Mouse (Mus musculus) forebrain, embryonic 12.5 days (tissue): Measurements from ENCODE around the gene Ube4a. TPM values are rescaled to one million over a fixed set of nuclear protein-coding genes. Genes with fewer than 3 reads are reported as not detected.

ENCODE experiments used
- ATAC-seq: fragments of 200-750 bp; cut with Nextera tagmentation; 2 replicates; pipeline ENCODE4 v1.8.0; 2017; ENCODE audit warnings: moderate TSS enrichment; ENCODE audit not compliant: low FRiP score
- H3K27ac ChIP-seq: fragments of 300-500 bp; sonication (generic); 2 replicates; pipeline ENCODE4 v1.5.1; 2016; ENCODE audit warnings: mild to moderate bottlenecking
- H3K27me3 ChIP-seq: fragments of 300-500 bp; sonication (generic); 2 replicates; pipeline ENCODE4 v1.6.1; 2016; ENCODE audit warnings: mild to moderate bottlenecking
- H3K36me3 ChIP-seq: fragments of 300-500 bp; sonication (generic); replicated peaks from 2 replicates; pipeline ENCODE4 v1.6.1; 2016; ENCODE audit warnings: mild to moderate bottlenecking
- H3K4me1 ChIP-seq: fragments of 300-500 bp; sonication (generic); 2 replicates; pipeline ENCODE4 v1.6.1; 2016
- H3K4me2 ChIP-seq: fragments of 300-500 bp; sonication (generic); 2 replicates; pipeline ENCODE4 v1.6.1; 2016; ENCODE audit warnings: mild to moderate bottlenecking, moderate library complexity
- H3K4me3 ChIP-seq: fragments of 300-500 bp; sonication (generic); replicated peaks from 2 replicates; pipeline ENCODE4 v1.5.1; 2016; ENCODE audit warnings: mild to moderate bottlenecking
- H3K9ac ChIP-seq: fragments of 300-500 bp; sonication (generic); 2 replicates; pipeline ENCODE4 v1.6.1; 2016; ENCODE audit warnings: mild to moderate bottlenecking
- H3K9me3 ChIP-seq: fragments of 300-500 bp; sonication (generic); 2 replicates; pipeline ENCODE4 v1.6.1; 2016
- WGBS: fragments of 180-500 bp; shearing (Covaris S2); methylation state at CpG from one replicate; pipeline ENCODE4 v1.1.7; 2016; 5-methylcytosine and 5-hydroxymethylcytosine counted together
- polyA plus RNA-seq: library from polyadenylated mRNA; unstranded; fragments of >200 nt; fragmentation: Nextera tagmentation; extraction: Ambion mirVana; gene quantifications from 2 replicates; pipeline ENCODE4 v1.2.1, GENCODE M21; 2016

Gene Ube4a
- polyA plus RNA-seq, 1 experiment from 2014 or later, result 33.4 TPM

- no peaks in the 10 kb centered on the region for H3K36me3 ChIP-seq
- no peak overlapping the region for H3K4me2 ChIP-seq
- ATAC-seq, result no peak
- no peaks in the 10 kb centered on the region for H3K4me1 ChIP-seq
- no peak overlapping the region for H3K27ac ChIP-seq
- H3K4me3 ChIP-seq, result no peak overlapping the region
- H3K9ac ChIP-seq, result no peak overlapping the region
- 65% methylated on average over 2 of the region's 2 CpGs for WGBS
- peaks cover 4% of the 10 kb centered on the region; the same call in 1 of the 2 replicates for H3K27me3 ChIP-seq
- H3K9me3 ChIP-seq, result no peaks in the 10 kb centered on the region
Measured at GRCm38 (mm10) chr9:44890122-44890521, 75.3 kb downstream of the Ube4a start.

DNA sequence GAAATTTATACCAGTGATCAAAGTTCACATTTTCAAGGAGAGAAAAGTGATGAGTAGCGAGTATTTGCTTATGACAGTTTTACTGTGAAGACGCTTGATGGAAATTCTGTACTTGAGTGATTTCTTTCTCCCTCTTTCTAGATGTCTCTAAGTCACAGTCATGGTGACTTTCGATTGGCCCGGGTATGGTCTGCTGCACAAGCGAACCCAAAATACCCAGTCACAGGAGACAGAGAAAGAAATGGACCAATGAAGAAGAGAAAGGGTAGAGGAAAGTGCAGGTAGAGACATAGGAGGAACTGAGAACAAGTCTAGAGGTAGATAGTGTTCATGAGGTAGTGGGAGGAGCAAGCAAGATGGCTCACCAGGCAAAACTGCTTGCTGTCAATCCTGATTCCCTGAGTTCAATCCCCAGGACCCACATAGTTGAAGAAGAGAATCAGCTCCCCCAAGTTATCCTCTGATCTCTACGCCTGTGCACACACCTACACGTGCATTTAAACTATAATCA, 77.2 kb downstream of the Ube4a start:
- no peak for ATAC-seq
- no peaks in the 10 kb centered on the region for H3K36me3 ChIP-seq
- H3K4me3 ChIP-seq, result no peak overlapping the region
- no peak overlapping the region for H3K9ac ChIP-seq
- peaks cover 4% of the 10 kb centered on the region; the same call in 1 of the 2 replicates for H3K27me3 ChIP-seq
- no peaks in the 10 kb centered on the region for H3K9me3 ChIP-seq
- H3K4me1 ChIP-seq, result peaks cover 3% of the 10 kb centered on the region
- H3K27ac ChIP-seq, result no peak overlapping the region
- WGBS, result 83% methylated on average over 7 of the region's 7 CpGs
- no peak overlapping the region for H3K4me2 ChIP-seq

DNA sequence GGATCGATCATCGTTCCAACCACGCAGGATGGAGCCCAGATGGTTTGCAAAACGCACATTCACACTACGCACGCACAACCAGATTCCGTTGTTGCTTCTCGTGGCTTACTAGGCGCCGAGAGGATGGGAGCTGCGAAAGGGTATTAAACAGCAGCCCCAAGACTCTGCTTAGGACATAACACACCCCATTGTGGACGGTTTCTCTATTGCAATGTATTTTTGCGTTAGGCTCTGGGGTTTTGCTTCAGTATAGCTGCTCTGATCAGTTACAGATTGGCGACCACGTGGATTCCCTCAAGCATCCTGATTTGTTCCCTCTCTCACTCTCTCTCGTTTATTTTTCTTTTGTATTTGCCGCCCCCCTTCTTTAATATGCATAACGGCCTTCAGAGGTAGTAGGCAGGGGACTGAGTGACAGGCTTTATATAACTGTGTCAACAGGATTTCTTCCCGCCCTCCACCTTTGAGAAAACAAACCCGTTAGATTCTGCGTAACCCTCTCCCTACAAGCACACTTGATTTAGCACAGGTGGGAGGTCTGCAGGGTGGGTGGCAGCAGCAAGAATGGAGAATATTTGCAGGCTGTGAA, 82.3 kb downstream of the Ube4a start:
- Histone ChIP-seq H3K9ac (peak overlapping the region; percentile 81), H3K9me3 (no peaks in the 10 kb centered on the region), H3K36me3 (no peaks in the 10 kb centered on the region), H3K27ac (peak overlapping the region; percentile 99), H3K4me1 (peaks cover 24% of the 10 kb centered on the region), H3K4me2 (peak overlapping the region; percentile 88), H3K4me3 (peak overlapping the region; percentile 94), H3K27me3 (no peaks in the 10 kb centered on the region)
- ATAC-seq, result no peak
- WGBS, result under 1% methylated on average over 21 of the region's 21 CpGs

DNA sequence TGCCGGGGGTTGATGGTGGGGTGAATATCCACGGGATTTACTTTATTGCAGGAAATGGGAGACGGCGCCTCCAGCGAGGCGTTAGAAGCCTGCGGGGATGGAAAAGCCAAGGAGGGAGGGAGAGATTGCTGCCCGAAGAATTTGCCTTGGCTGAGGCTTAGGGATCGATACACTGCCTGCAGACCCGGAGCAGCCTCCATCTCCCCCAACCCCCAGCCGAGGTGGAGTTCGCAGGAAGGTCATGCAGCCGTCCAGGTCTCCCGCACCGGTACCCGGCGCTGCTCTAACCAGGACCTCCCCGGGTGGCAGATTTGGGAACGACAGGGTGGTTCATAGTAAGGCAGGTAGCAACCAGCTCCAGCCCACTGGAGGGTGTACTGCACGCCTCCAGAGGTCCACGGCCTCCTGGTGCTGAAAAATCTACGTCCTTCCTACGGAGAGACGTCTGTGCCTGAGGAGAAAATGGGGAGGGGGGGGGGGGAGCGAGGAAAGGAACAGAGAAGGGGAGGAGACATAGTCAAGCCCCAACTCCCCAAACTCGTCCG, 82.9 kb downstream of the Ube4a start:
- peak overlapping the region; percentile 88 for H3K4me2 ChIP-seq
- ATAC-seq, result peak; percentile 61
- peak overlapping the region; percentile 99 for H3K27ac ChIP-seq
- peaks cover 4% of the 10 kb centered on the region; the same call in 1 of the 2 replicates for H3K36me3 ChIP-seq
- H3K9ac ChIP-seq, result peak overlapping the region; percentile 81
- peak overlapping the region; percentile 94 for H3K4me3 ChIP-seq
- peaks cover 29% of the 10 kb centered on the region for H3K4me1 ChIP-seq
- no peaks in the 10 kb centered on the region for H3K9me3 ChIP-seq
- 0% methylated on average over 26 of the region's 27 CpGs for WGBS
- no peaks in the 10 kb centered on the region for H3K27me3 ChIP-seq

- WGBS, result under 1% methylated on average over 28 of the region's 29 CpGs
- Histone ChIP-seq H3K4me3 (peak overlapping the region; percentile 94), H3K27me3 (no peaks in the 10 kb centered on the region), H3K36me3 (peaks cover 9% of the 10 kb centered on the region), H3K27ac (peak overlapping the region; percentile 99), H3K4me1 (peaks cover 34% of the 10 kb centered on the region), H3K9me3 (no peaks in the 10 kb centered on the region), H3K9ac (peak overlapping the region; percentile 81), H3K4me2 (peak overlapping the region; percentile 88)
- peak; percentile 83 for ATAC-seq
Measured at GRCm38 (mm10) chr9:44881941-44882435, 83.4 kb downstream of the Ube4a start.

DNA sequence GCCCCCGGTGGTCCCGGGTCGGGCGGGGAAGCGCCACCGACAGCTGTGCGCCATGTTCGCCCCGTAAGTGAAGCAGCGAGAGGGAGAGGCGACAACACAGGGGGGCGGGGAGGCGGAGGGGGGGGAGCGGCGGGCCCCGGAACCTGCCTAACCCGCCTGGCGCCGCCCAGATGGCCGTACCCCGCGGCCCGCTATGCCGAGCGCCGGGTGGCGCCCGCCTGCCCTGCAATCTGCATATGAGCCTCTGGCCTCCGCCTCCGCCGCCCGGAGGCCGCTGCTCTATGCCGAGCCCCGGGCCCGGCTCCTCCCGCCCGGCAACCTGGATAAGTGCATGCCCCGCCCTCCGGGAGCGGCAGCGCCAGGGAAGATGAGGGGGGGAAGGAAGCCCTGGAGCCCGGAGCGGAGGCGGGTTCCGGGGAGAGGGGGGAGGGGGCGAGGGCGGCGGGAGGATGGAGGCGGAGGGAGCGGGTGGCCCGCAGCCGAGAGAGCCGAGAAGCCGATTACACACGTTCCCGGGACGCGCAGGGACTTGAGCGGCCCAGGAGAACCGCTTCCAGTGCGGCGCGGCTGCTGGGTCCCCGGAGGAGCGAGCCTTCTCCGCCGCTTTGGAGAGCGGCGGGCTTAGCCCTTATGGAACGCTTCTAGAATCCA, 84.1 kb downstream of the Ube4a start, which contains the start of gene Kmt2a:
TSS of gene Kmt2a (minus strand) at position 76 of the 651 bp plus-strand sequence.
- H3K27me3 ChIP-seq, result no peaks in the 10 kb centered on the region
- H3K4me1 ChIP-seq, result peaks cover 41% of the 10 kb centered on the region
- WGBS, result under 1% methylated on average over 33 of the region's 71 CpGs
- H3K27ac ChIP-seq, result peak within 1 kb of the TSS; percentile 99
- peak within 1 kb of the TSS; percentile 94 for H3K4me3 ChIP-seq
- peaks cover 10% of the 10 kb centered on the region for H3K36me3 ChIP-seq
- peak within 1 kb of the TSS; percentile 99 for H3K9ac ChIP-seq
- no peaks in the 10 kb centered on the region for H3K9me3 ChIP-seq
- peak within 1 kb of the TSS; percentile 88 for H3K4me2 ChIP-seq
- peak; percentile 80 for ATAC-seq

GRCm38 (mm10) chr9:44880309-44881081, 84.9 kb downstream of the Ube4a start:
- ATAC-seq, result peak; percentile 16; the same call in 1 of the 2 replicates
- peak overlapping the region; percentile 99 for H3K27ac ChIP-seq
- peak overlapping the region; percentile 94 for H3K4me3 ChIP-seq
- H3K9me3 ChIP-seq, result no peaks in the 10 kb centered on the region
- peaks cover 49% of the 10 kb centered on the region for H3K4me1 ChIP-seq
- H3K4me2 ChIP-seq, result peak overlapping the region; percentile 88
- H3K36me3 ChIP-seq, result peaks cover 10% of the 10 kb centered on the region
- WGBS, result under 1% methylated on average over 41 of the region's 44 CpGs
- H3K27me3 ChIP-seq, result no peaks in the 10 kb centered on the region
- peak overlapping the region; percentile 99 for H3K9ac ChIP-seq

DNA sequence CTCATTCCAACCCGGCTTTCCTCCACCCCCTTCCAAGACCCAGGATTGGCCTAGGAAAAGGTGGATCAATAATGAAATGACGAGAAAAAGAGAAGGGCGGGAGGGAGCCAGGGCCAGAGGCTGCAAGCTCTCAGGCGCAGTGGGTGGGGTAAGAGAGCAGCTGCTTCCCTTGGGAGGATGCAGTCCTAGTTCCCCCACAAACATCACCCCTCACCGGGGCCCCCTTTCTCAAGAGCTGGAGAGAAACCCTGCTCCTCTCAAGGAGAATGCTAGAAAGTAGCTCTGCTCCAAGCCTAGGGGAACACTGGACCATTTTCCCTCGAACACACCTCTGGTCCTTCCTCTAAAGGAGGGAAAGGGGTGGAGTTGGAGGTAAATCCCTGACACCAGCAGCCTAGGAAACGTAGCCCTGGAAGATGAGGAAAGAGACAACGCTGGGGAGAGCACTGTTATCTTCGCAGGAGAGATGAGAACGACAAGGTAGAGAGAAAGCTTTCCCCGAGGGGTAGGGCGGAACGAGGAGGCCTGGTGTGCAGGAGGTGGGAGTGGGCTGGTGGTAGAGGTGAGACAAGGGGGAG, 85.6 kb downstream of the Ube4a start:
- H3K27ac ChIP-seq, result peak overlapping the region; percentile 99
- peak overlapping the region; percentile 99 for H3K9ac ChIP-seq
- peak overlapping the region; percentile 94 for H3K4me3 ChIP-seq
- H3K4me2 ChIP-seq, result peak overlapping the region; percentile 88
- H3K4me1 ChIP-seq, result peaks cover 55% of the 10 kb centered on the region
- ATAC-seq, result no peak
- H3K27me3 ChIP-seq, result no peaks in the 10 kb centered on the region
- WGBS, result under 1% methylated on average over 13 of the region's 13 CpGs
- H3K36me3 ChIP-seq, result peaks cover 10% of the 10 kb centered on the region
- no peaks in the 10 kb centered on the region for H3K9me3 ChIP-seq

DNA sequence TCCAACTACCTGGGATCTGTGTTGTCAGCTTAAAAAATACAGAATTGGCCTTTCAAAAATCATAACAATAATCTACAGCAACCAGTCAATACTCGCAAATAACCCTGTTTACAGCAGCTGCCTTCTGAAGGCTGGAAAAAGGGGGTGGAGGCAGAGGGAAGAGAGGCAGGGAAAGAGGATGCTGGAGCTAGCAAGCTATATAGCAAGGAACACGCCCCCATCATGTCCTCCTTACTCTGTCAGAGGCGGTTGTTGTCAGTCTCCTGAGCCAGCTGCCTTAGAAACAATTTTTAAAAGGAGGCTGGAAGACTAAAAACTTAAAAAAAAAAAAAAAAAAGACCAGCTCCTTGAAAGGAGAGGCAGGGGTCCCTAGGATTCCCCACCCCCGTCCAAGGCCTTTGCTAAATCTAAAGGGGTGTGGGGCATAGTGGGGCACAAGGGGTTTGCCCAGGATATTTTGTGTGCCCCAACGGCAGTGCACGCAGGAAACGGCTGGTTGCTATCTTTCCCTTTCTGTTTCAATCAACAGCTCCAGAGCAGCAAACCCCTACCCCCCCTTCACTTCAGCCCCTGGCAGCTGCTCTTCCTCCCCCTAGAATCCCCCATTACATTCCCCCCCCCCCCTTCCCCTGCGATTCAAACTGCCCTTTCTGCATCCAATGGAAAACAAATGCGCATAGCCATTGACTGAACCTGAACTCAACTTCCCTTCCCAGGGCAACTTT, 86.5 kb downstream of the Ube4a start:
- no peaks in the 10 kb centered on the region for H3K9me3 ChIP-seq
- ATAC-seq, result no peak
- peaks cover 63% of the 10 kb centered on the region for H3K4me1 ChIP-seq
- H3K27ac ChIP-seq, result peak overlapping the region; percentile 99
- no peaks in the 10 kb centered on the region for H3K27me3 ChIP-seq
- 17% methylated on average over 9 of the region's 9 CpGs for WGBS
- peak overlapping the region; percentile 88 for H3K4me2 ChIP-seq
- peak overlapping the region; percentile 94 for H3K4me3 ChIP-seq
- H3K36me3 ChIP-seq, result peaks cover 10% of the 10 kb centered on the region
- H3K9ac ChIP-seq, result peak overlapping the region; percentile 99

DNA sequence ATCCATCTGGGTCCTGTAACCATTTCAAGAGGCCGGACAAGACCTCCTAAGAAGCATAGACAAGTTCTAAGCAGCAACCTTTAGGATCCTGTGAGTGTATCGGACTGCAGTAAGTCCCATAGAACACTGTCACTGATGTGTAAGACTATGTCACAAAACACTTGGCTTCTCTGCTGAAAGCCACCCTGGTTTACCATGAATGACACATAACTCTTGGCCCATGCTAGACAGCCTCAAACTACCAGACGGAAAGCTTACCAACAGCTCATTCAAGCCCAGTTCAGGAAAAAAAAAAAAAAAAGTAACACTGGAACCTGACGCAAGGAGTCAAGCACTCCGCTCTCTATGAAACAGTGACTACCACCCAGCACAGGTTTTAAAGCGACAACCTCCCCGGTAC, 87.7 kb downstream of the Ube4a start:
- no peak overlapping the region for H3K9ac ChIP-seq
- peak overlapping the region; percentile 88 for H3K4me2 ChIP-seq
- H3K9me3 ChIP-seq, result no peaks in the 10 kb centered on the region
- ATAC-seq, result no peak
- peaks cover 10% of the 10 kb centered on the region for H3K36me3 ChIP-seq
- 92% methylated on average over 7 of the region's 7 CpGs for WGBS
- H3K4me1 ChIP-seq, result peaks cover 66% of the 10 kb centered on the region
- no peak overlapping the region for H3K27ac ChIP-seq
- H3K4me3 ChIP-seq, result no peak overlapping the region
- no peaks in the 10 kb centered on the region for H3K27me3 ChIP-seq

GRCm38 (mm10) chr9:44875476-44875875, 89.9 kb downstream of the Ube4a start:
- H3K36me3 ChIP-seq, result peaks cover 15% of the 10 kb centered on the region
- no peak overlapping the region for H3K9ac ChIP-seq
- peak overlapping the region; percentile 33 for H3K4me2 ChIP-seq
- WGBS, result 28% methylated on average over 7 of the region's 7 CpGs
- H3K4me1 ChIP-seq, result peaks cover 74% of the 10 kb centered on the region
- no peaks in the 10 kb centered on the region for H3K9me3 ChIP-seq
- no peaks in the 10 kb centered on the region for H3K27me3 ChIP-seq
- peak; percentile 49; the same call in 1 of the 2 replicates for ATAC-seq
- 0 out of 2 replicates have a peak overlapping the region, but pooled peaks have one; percentile 9 for H3K4me3 ChIP-seq
- 0 out of 2 replicates have a peak overlapping the region, but pooled peaks have one; percentile 32 for H3K27ac ChIP-seq
